Mouse (Mus musculus) layer of hippocampus, postnatal 14 days (tissue): ENCODE data around the gene Cbfa2t3. TPM values are rescaled to one million over a fixed set of nuclear protein-coding genes. Genes with fewer than 3 reads are reported as not detected.

Experiments
- DNase-seq, 2 experiments: peaks; one replicate each; pipeline ENCODE4 v3.0.0; 2021 to 2022; ENCODE audit warnings: low spot score in 2 of 2, mixed read lengths in 1 of 2
- total RNA-seq, 2 experiments: library from RNA; stranded (reverse); gene quantifications; 2 replicates each; pipeline ENCODE4 v1.2.3; 2021

Gene Cbfa2t3
- total RNA-seq, 2 experiments from 2014 or later = 25.1 to 28.7 TPM

- no peak for DNase-seq
Measured at GRCm38 (mm10) chr8:122718711-122719499, 20.0 kb upstream of the Cbfa2t3 start.

GRCm38 (mm10) chr8:122717869-122718509, 19.1 kb upstream of the Cbfa2t3 start:
- no peak for DNase-seq

- no peak for DNase-seq
Measured at GRCm38 (mm10) chr8:122716566-122716965, 17.7 kb upstream of the Cbfa2t3 start.

GRCm38 (mm10) chr8:122713157-122713518, 14.2 kb upstream of the Cbfa2t3 start:
- no peak for DNase-seq

GRCm38 (mm10) chr8:122712411-122713156, 13.7 kb upstream of the Cbfa2t3 start:
- DNase-seq = no peak

- DNase-seq = no peak
Measured at GRCm38 (mm10) chr8:122711891-122712365, 13.0 kb upstream of the Cbfa2t3 start.

- no peak for DNase-seq
Measured at GRCm38 (mm10) chr8:122711480-122711879, 12.6 kb upstream of the Cbfa2t3 start.

GRCm38 (mm10) chr8:122709340-122710111, 10.6 kb upstream of the Cbfa2t3 start:
- peak; percentile 71 to 73 for DNase-seq

GRCm38 (mm10) chr8:122707184-122707583, 8.3 kb upstream of the Cbfa2t3 start:
- no peak for DNase-seq

- no peak for DNase-seq
Measured at GRCm38 (mm10) chr8:122705901-122706561, 7.1 kb upstream of the Cbfa2t3 start.

- no peak for DNase-seq
Measured at GRCm38 (mm10) chr8:122704612-122705011, 5.7 kb upstream of the Cbfa2t3 start.

GRCm38 (mm10) chr8:122702957-122703356, 4.0 kb upstream of the Cbfa2t3 start:
- no peak for DNase-seq

- DNase-seq = no peak
Measured at GRCm38 (mm10) chr8:122702301-122702941, 3.5 kb upstream of the Cbfa2t3 start.

GRCm38 (mm10) chr8:122701441-122702185, 2.7 kb upstream of the Cbfa2t3 start:
- DNase-seq = no peak

- no peak for DNase-seq
Measured at GRCm38 (mm10) chr8:122700628-122701027, 1.7 kb upstream of the Cbfa2t3 start.

GRCm38 (mm10) chr8:122698254-122698768, 598 bp downstream of the Cbfa2t3 start:
- DNase-seq = no peak

- no peak for DNase-seq
Measured at GRCm38 (mm10) chr8:122697586-122697985, 1.3 kb downstream of the Cbfa2t3 start.

- DNase-seq = no peak
Measured at GRCm38 (mm10) chr8:122697181-122697581, 1.7 kb downstream of the Cbfa2t3 start.

- no peak for DNase-seq
Measured at GRCm38 (mm10) chr8:122695438-122696042, 3.4 kb downstream of the Cbfa2t3 start.
